Comparison of ENCODE assay signal across 9 mouse cellular contexts in the genomic region with DNA sequence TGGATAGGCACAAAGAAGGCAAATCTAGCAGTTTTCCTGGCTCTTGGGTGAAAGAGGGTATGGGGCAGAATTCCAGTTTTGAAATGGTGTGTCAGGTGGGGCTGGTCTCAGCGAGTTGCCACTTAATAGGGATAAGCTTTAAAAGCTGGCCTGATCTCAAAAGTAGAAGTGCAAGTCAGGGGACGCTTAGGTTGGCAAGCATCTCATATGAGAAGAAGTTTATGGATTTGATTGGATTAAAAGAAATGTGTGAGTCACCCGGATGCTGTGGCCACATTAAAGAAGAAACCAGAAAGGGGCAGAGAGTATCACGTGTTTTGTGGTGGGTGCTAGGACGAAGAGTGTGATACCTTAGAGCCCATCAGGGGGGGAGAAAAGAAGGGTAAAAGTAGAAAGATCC.
A peak's percentile ranks its signal among the peaks of the same experiment; 100 is the strongest.
DNase-seq lines count a peak whose midpoint lies in the region; ATAC-seq and TF ChIP-seq lines count a peak whose summit lies in the region.
"Had no signal": no experiment of that assay in that cellular context is flagged by ENCODE, and none has a peak within 500 bp of the region (broad histone marks: within the 10 kb centered on the region; RNA-seq: fewer than 3 reads in every experiment).

No protein-coding gene starts in this region.

- no peak overlapping the region for H3K4me3 ChIP-seq in heart, adult 2 months

- peaks cover 3% of the 10 kb centered on the region; the same call in 1 of the 2 replicates for H3K36me3 ChIP-seq in heart, adult 2 months (ENCODE audit: control insufficient read depth, insufficient read depth, low read length)

- H3K27ac ChIP-seq in heart, adult 2 months: peak overlapping the region; percentile 68

- TF ChIP-seq POLR2A in heart, adult 2 months (IDR thresholded peaks at IDR 0.05; ENCODE audit: insufficient read depth, low read depth, low read length): no peak

- peaks cover 9% of the 10 kb centered on the region for H3K4me1 ChIP-seq in heart, adult 2 months (ENCODE audit: control insufficient read depth, insufficient read depth, low read length)

- TF ChIP-seq CTCF in heart, adult 2 months (IDR thresholded peaks at IDR 0.05): no peak

- TF ChIP-seq EP300 in heart, adult 2 months (IDR thresholded peaks at IDR 0.05; ENCODE audit: insufficient read depth, low read depth, low read length): no peak

- peak; percentile 66 for ATAC-seq in inflammation-experienced regulatory T-cells, adult 6 months

- no peak overlapping the region for H3K9ac ChIP-seq in heart, adult 2 months (ENCODE audit: low read depth, low read length)

- H3K79me2 ChIP-seq in heart, adult 2 months (replicated peaks; ENCODE audit: control insufficient read depth, insufficient read depth, low read length): no peaks in the 10 kb centered on the region

- intact Hi-C loops in heart, adult 2 months (cut with DNase I): no loop called here
- intact Hi-C loops in heart, postnatal 14 days (cut with DNase I): no loop called here
- intact Hi-C loops in gastrocnemius, postnatal 14 days (cut with DNase I; ENCODE audit: low total_unique reads): no loop called here

- 56% methylated on average over 5 of the region's 5 CpGs for WGBS in heart, adult 2 months

- no peak for DNase-seq in heart, adult 2 months
- DNase-seq in heart, postnatal 14 days: no peak
- DNase-seq in thymus, postnatal 0 days (ENCODE audit: low spot score): peak; percentile 27
- no peak for DNase-seq in thymus, postnatal 25 days
- DNase-seq in urinary bladder, postnatal 10 days (ENCODE audit: low spot score): no peak
- no peak for DNase-seq in frontal cortex, postnatal 14 days (ENCODE audit: low spot score in 2 of 2)
- DNase-seq in gastrocnemius, postnatal 14 days: no peak
- DNase-seq: midbrain, embryonic 14.5 days had no signal

- no peaks in the 10 kb centered on the region for H3K27me3 ChIP-seq in heart, adult 2 months (ENCODE audit: control insufficient read depth, insufficient read depth, low read length)
